Mouse (Mus musculus): ENCODE data around the gene Parva.

The Parva gene

GRCm38 (mm10) chr7:112514636-112515193 is 87.4 kb downstream of the Parva start:
- no peak for DNase-seq (ENCODE audit: low spot score)

- DNase-seq (ENCODE audit: low spot score), result no peak
Observed at GRCm38 (mm10) chr7:112525465-112525864, 98.2 kb downstream of the Parva start.

- no peak for DNase-seq (ENCODE audit: low spot score)
Observed at GRCm38 (mm10) chr7:112526226-112526625, 98.9 kb downstream of the Parva start.

- DNase-seq (ENCODE audit: low spot score), result no peak
Observed at GRCm38 (mm10) chr7:112527230-112527629, 99.9 kb downstream of the Parva start.

- DNase-seq (ENCODE audit: low spot score), result no peak
Observed at GRCm38 (mm10) chr7:112528059-112528458, 100.8 kb downstream of the Parva start.

GRCm38 (mm10) chr7:112528582-112529360 is 101.5 kb downstream of the Parva start:
- no peak for DNase-seq (ENCODE audit: low spot score)

- no peak for DNase-seq (ENCODE audit: low spot score)
Observed at GRCm38 (mm10) chr7:112530924-112531323, 103.6 kb downstream of the Parva start.

- DNase-seq (ENCODE audit: low spot score), result no peak
Observed at GRCm38 (mm10) chr7:112534148-112534547, 106.8 kb downstream of the Parva start.

GRCm38 (mm10) chr7:112535408-112535921 is 108.2 kb downstream of the Parva start:
- no peak for DNase-seq (ENCODE audit: low spot score)

- no peak for DNase-seq (ENCODE audit: low spot score)
Observed at GRCm38 (mm10) chr7:112549136-112549535, 121.8 kb downstream of the Parva start.

GRCm38 (mm10) chr7:112561504-112561903 is 134.2 kb downstream of the Parva start:
- DNase-seq (ENCODE audit: low spot score), result no peak

- no peak for DNase-seq (ENCODE audit: low spot score)
Observed at GRCm38 (mm10) chr7:112567004-112567403, 139.7 kb downstream of the Parva start.

- no peak for DNase-seq (ENCODE audit: low spot score)
Observed at GRCm38 (mm10) chr7:112568961-112569360, 141.7 kb downstream of the Parva start.

GRCm38 (mm10) chr7:112581621-112582020 is 154.3 kb downstream of the Parva start:
- DNase-seq (ENCODE audit: low spot score), result no peak

GRCm38 (mm10) chr7:112582882-112583405 is 155.6 kb downstream of the Parva start:
- DNase-seq (ENCODE audit: low spot score), result no peak

- DNase-seq (ENCODE audit: low spot score), result no peak
Observed at GRCm38 (mm10) chr7:112587449-112587848, 160.1 kb downstream of the Parva start.

- no peak for DNase-seq (ENCODE audit: low spot score)
Observed at GRCm38 (mm10) chr7:112589530-112589929, 162.2 kb downstream of the Parva start.

GRCm38 (mm10) chr7:112593586-112593985 is 166.3 kb downstream of the Parva start:
- DNase-seq (ENCODE audit: low spot score), result no peak

GRCm38 (mm10) chr7:112595226-112595850 is 168.0 kb downstream of the Parva start:
- DNase-seq (ENCODE audit: low spot score), result no peak

- DNase-seq (ENCODE audit: low spot score), result no peak
Observed at GRCm38 (mm10) chr7:112599650-112600049, 172.3 kb downstream of the Parva start.

GRCm38 (mm10) chr7:112600163-112600562 is 172.9 kb downstream of the Parva start:
- no peak for DNase-seq (ENCODE audit: low spot score)

- no peak for DNase-seq (ENCODE audit: low spot score)
Observed at GRCm38 (mm10) chr7:112602966-112603365, 175.7 kb downstream of the Parva start.
